Mouse (Mus musculus) hindbrain, embryonic 12.5 days (tissue): ENCODE measurements around the gene Cd46. TPM values are rescaled to one million over a fixed set of nuclear protein-coding genes. Genes with fewer than 3 reads are reported as not detected.

Source experiments
- ATAC-seq: fragments of 200-750 bp; cut with Nextera tagmentation; 2 replicates; pipeline ENCODE4 v1.8.0; 2017; ENCODE audit warnings: moderate TSS enrichment; ENCODE audit not compliant: low FRiP score
- H3K27ac ChIP-seq: fragments of 300-500 bp; sonication (generic); 2 replicates; pipeline ENCODE4 v1.5.1; 2016; ENCODE audit warnings: mild to moderate bottlenecking
- H3K27me3 ChIP-seq: fragments of 300-500 bp; sonication (generic); 2 replicates; pipeline ENCODE4 v1.6.1; 2016; ENCODE audit warnings: mild to moderate bottlenecking
- H3K36me3 ChIP-seq: fragments of 300-500 bp; sonication (generic); 2 replicates; pipeline ENCODE4 v1.6.1; 2016; ENCODE audit warnings: mild to moderate bottlenecking
- H3K4me1 ChIP-seq: fragments of 300-500 bp; sonication (generic); 2 replicates; pipeline ENCODE4 v1.6.1; 2016
- H3K4me2 ChIP-seq: fragments of 300-500 bp; sonication (generic); replicated peaks from 2 replicates; pipeline ENCODE4 v1.6.1; 2016; ENCODE audit warnings: mild to moderate bottlenecking
- H3K4me3 ChIP-seq: fragments of 300-500 bp; sonication (generic); 2 replicates; pipeline ENCODE4 v1.5.1; 2016; ENCODE audit warnings: mild to moderate bottlenecking
- H3K9ac ChIP-seq: fragments of 300-500 bp; sonication (generic); 2 replicates; pipeline ENCODE4 v1.6.1; 2016; ENCODE audit warnings: mild to moderate bottlenecking, moderate library complexity
- H3K9me3 ChIP-seq: fragments of 300-500 bp; sonication (generic); replicated peaks from 2 replicates; pipeline ENCODE4 v1.6.1; 2016; ENCODE audit warnings: mild to moderate bottlenecking
- WGBS: fragments of 180-500 bp; shearing (Covaris S2); methylation state at CpG from one replicate; pipeline ENCODE4 v1.1.7; 2016; 5-methylcytosine and 5-hydroxymethylcytosine counted together
- polyA plus RNA-seq: library from polyadenylated mRNA; unstranded; fragments of >200 nt; fragmentation: Nextera tagmentation; extraction: Ambion mirVana; gene quantifications from 2 replicates; pipeline ENCODE4 v1.2.1, GENCODE M21; 2016

The Cd46 gene
- polyA plus RNA-seq, 1 experiment from 2014 or later = 1.1 TPM

GRCm38 (mm10) chr1:195016811-195017501 is 75.1 kb downstream of the Cd46 start:
- H3K9ac ChIP-seq = no peak overlapping the region
- H3K27me3 ChIP-seq = no peaks in the 10 kb centered on the region
- peak overlapping the region; percentile 15; the same call in 1 of the 2 replicates for H3K4me2 ChIP-seq
- WGBS = 76% methylated on average over 11 of the region's 11 CpGs
- ATAC-seq = peak; percentile 39; the same call in 1 of the 2 replicates
- H3K36me3 ChIP-seq = no peaks in the 10 kb centered on the region
- H3K4me1 ChIP-seq = 0 out of 2 replicates have a peak, but pooled peaks cover 3% of the 10 kb centered on the region
- no peaks in the 10 kb centered on the region for H3K9me3 ChIP-seq
- no peak overlapping the region for H3K4me3 ChIP-seq
- no peak overlapping the region for H3K27ac ChIP-seq

- WGBS = 89% methylated on average over 1 of the region's 1 CpGs
- Histone ChIP-seq H3K27ac (no peak overlapping the region), H3K4me3 (no peak overlapping the region), H3K9ac (no peak overlapping the region), H3K4me2 (no peak overlapping the region), H3K36me3 (no peaks in the 10 kb centered on the region), H3K4me1 (0 out of 2 replicates have a peak, but pooled peaks cover 3% of the 10 kb centered on the region), H3K9me3 (no peaks in the 10 kb centered on the region), H3K27me3 (no peaks in the 10 kb centered on the region)
- no peak for ATAC-seq
Observed at GRCm38 (mm10) chr1:195015281-195015680, 76.8 kb downstream of the Cd46 start.

GRCm38 (mm10) chr1:195014201-195014885 is 77.7 kb downstream of the Cd46 start:
- ATAC-seq = no peak
- 0 out of 2 replicates have a peak, but pooled peaks cover 3% of the 10 kb centered on the region for H3K4me1 ChIP-seq
- no peak overlapping the region for H3K9ac ChIP-seq
- H3K27me3 ChIP-seq = no peaks in the 10 kb centered on the region
- H3K4me3 ChIP-seq = no peak overlapping the region
- no peaks in the 10 kb centered on the region for H3K9me3 ChIP-seq
- WGBS = 82% methylated on average over 3 of the region's 3 CpGs
- H3K27ac ChIP-seq = no peak overlapping the region
- no peaks in the 10 kb centered on the region for H3K36me3 ChIP-seq
- no peak overlapping the region for H3K4me2 ChIP-seq

GRCm38 (mm10) chr1:195012531-195012930 is 79.5 kb downstream of the Cd46 start:
- ATAC-seq = no peak
- Histone ChIP-seq H3K9me3 (no peaks in the 10 kb centered on the region), H3K4me1 (0 out of 2 replicates have a peak, but pooled peaks cover 3% of the 10 kb centered on the region), H3K4me2 (no peak overlapping the region), H3K27ac (no peak overlapping the region), H3K27me3 (no peaks in the 10 kb centered on the region), H3K9ac (no peak overlapping the region), H3K36me3 (no peaks in the 10 kb centered on the region), H3K4me3 (no peak overlapping the region)
- 90% methylated on average over 2 of the region's 2 CpGs for WGBS

- no peaks in the 10 kb centered on the region for H3K36me3 ChIP-seq
- ATAC-seq = no peak
- no peaks in the 10 kb centered on the region for H3K4me1 ChIP-seq
- no peak overlapping the region for H3K4me3 ChIP-seq
- H3K27me3 ChIP-seq = no peaks in the 10 kb centered on the region
- no peak overlapping the region for H3K9ac ChIP-seq
- H3K4me2 ChIP-seq = no peak overlapping the region
- no peaks in the 10 kb centered on the region for H3K9me3 ChIP-seq
- no peak overlapping the region for H3K27ac ChIP-seq
Observed at GRCm38 (mm10) chr1:195006267-195006666, 85.8 kb downstream of the Cd46 start.

- Histone ChIP-seq H3K9ac (no peak overlapping the region), H3K4me2 (no peak overlapping the region), H3K27me3 (no peaks in the 10 kb centered on the region), H3K27ac (no peak overlapping the region), H3K4me3 (no peak overlapping the region), H3K4me1 (no peaks in the 10 kb centered on the region), H3K36me3 (no peaks in the 10 kb centered on the region), H3K9me3 (no peaks in the 10 kb centered on the region)
- ATAC-seq = no peak
- 77% methylated on average over 1 of the region's 1 CpGs for WGBS
Observed at GRCm38 (mm10) chr1:195004194-195004593, 87.9 kb downstream of the Cd46 start.

GRCm38 (mm10) chr1:195003328-195003727 is 88.7 kb downstream of the Cd46 start:
- Histone ChIP-seq H3K4me3 (no peak overlapping the region), H3K36me3 (no peaks in the 10 kb centered on the region), H3K9ac (no peak overlapping the region), H3K4me2 (no peak overlapping the region), H3K27me3 (no peaks in the 10 kb centered on the region), H3K27ac (no peak overlapping the region), H3K4me1 (no peaks in the 10 kb centered on the region), H3K9me3 (no peaks in the 10 kb centered on the region)
- ATAC-seq = no peak
- WGBS = 90% methylated on average over 4 of the region's 4 CpGs

- H3K4me2 ChIP-seq = no peak overlapping the region
- no peaks in the 10 kb centered on the region for H3K4me1 ChIP-seq
- H3K9ac ChIP-seq = no peak overlapping the region
- no peak overlapping the region for H3K4me3 ChIP-seq
- WGBS = 81% methylated on average over 1 of the region's 1 CpGs
- ATAC-seq = no peak
- no peak overlapping the region for H3K27ac ChIP-seq
- H3K9me3 ChIP-seq = no peaks in the 10 kb centered on the region
- no peaks in the 10 kb centered on the region for H3K27me3 ChIP-seq
- H3K36me3 ChIP-seq = no peaks in the 10 kb centered on the region
Observed at GRCm38 (mm10) chr1:194998396-194998795, 93.7 kb downstream of the Cd46 start.

- WGBS = 81% methylated on average over 2 of the region's 2 CpGs
- Histone ChIP-seq H3K27me3 (no peaks in the 10 kb centered on the region), H3K4me2 (no peak overlapping the region), H3K9me3 (no peaks in the 10 kb centered on the region), H3K36me3 (no peaks in the 10 kb centered on the region), H3K9ac (no peak overlapping the region), H3K4me1 (no peaks in the 10 kb centered on the region), H3K27ac (no peak overlapping the region), H3K4me3 (no peak overlapping the region)
- no peak for ATAC-seq
Observed at GRCm38 (mm10) chr1:194995196-194995595, 96.9 kb downstream of the Cd46 start.

GRCm38 (mm10) chr1:194994262-194994661 is 97.8 kb downstream of the Cd46 start:
- Histone ChIP-seq H3K27ac (no peak overlapping the region), H3K9ac (no peak overlapping the region), H3K4me3 (no peak overlapping the region), H3K27me3 (no peaks in the 10 kb centered on the region), H3K4me2 (no peak overlapping the region), H3K9me3 (no peaks in the 10 kb centered on the region), H3K36me3 (no peaks in the 10 kb centered on the region), H3K4me1 (no peaks in the 10 kb centered on the region)
- no peak for ATAC-seq
- 92% methylated on average over 5 of the region's 5 CpGs for WGBS

GRCm38 (mm10) chr1:194993409-194993988 is 98.5 kb downstream of the Cd46 start:
- ATAC-seq = no peak
- H3K27ac ChIP-seq = no peak overlapping the region
- no peaks in the 10 kb centered on the region for H3K4me1 ChIP-seq
- no peaks in the 10 kb centered on the region for H3K9me3 ChIP-seq
- H3K4me2 ChIP-seq = no peak overlapping the region
- whole genome bisulfite sequencing = 77% methylated on average over 1 of the region's 1 CpGs
- H3K9ac ChIP-seq = no peak overlapping the region
- no peaks in the 10 kb centered on the region for H3K27me3 ChIP-seq
- no peaks in the 10 kb centered on the region for H3K36me3 ChIP-seq
- no peak overlapping the region for H3K4me3 ChIP-seq

- H3K36me3 ChIP-seq = no peaks in the 10 kb centered on the region
- no peaks in the 10 kb centered on the region for H3K4me1 ChIP-seq
- no peak overlapping the region for H3K27ac ChIP-seq
- no peak for ATAC-seq
- H3K9me3 ChIP-seq = no peaks in the 10 kb centered on the region
- 78% methylated on average over 5 of the region's 5 CpGs for whole genome bisulfite sequencing
- no peaks in the 10 kb centered on the region for H3K27me3 ChIP-seq
- no peak overlapping the region for H3K9ac ChIP-seq
- no peak overlapping the region for H3K4me3 ChIP-seq
- no peak overlapping the region for H3K4me2 ChIP-seq
Observed at GRCm38 (mm10) chr1:194992589-194993317, 99.3 kb downstream of the Cd46 start.
